Mouse (Mus musculus) urinary bladder, postnatal 25 days (tissue): ENCODE results near the gene Cep112.

ENCODE experiments used
- DNase-seq: peaks from one replicate; pipeline ENCODE4 v3.0.0; 2022; ENCODE audit warnings: low spot score

The Cep112 gene

DNA sequence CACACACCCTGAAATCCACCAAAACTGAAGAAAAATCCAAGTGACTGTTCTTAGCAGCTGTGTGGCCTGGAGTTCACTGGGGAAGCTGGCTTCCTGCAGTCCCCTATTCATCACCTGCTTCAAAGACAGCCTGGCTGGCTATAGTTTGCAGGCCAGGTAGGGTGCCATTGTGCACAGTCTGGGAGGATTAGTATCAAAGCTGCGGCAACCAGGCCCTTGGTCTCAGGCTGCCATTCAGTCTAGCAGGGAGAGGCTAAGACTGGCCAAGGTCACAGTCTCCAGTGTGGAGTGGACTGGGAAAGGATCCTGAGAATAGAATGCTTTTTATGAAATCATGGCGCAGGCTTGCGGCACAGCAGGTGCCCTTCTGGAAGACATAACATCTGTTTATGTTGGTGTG, 180.3 kb downstream of the Cep112 start:
- no peak for DNase-seq

DNA sequence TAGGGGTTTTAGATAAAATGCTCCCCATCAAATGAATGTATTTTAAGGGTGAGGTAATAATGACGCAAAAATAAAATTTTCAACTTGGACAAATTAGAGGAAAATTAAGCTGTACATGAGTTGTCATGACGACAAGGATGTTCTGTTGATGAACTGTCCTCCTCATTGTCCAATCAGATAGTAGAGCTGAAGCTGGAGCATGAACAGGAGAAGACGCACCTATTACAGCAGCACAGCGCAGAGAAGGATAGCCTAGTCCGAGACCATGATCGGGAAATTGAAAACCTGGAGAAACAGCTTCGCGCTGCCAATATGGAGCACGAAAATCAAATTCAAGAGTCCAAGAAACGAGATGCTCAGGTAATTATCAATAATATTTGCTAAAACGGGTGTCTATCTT, 181.0 kb downstream of the Cep112 start:
- no peak for DNase-seq

DNA sequence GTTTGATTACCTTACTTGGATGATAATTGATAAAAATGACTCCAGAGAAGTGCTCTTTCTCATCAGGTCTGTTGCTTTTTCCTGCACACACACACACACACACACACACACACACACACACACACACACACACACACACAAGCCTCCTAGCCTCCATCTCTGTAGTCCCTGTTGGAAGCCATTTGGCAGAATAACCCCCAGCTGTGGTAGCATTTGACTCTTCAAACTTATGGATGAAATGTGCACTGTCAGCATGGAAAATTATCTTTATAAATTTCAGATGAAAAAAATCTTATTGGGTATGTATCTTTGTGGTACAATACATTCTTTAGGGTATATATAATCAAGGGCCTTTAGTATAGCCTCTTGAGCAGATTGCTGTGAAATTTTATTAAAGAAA, 181.8 kb downstream of the Cep112 start:
- DNase-seq = no peak

DNA sequence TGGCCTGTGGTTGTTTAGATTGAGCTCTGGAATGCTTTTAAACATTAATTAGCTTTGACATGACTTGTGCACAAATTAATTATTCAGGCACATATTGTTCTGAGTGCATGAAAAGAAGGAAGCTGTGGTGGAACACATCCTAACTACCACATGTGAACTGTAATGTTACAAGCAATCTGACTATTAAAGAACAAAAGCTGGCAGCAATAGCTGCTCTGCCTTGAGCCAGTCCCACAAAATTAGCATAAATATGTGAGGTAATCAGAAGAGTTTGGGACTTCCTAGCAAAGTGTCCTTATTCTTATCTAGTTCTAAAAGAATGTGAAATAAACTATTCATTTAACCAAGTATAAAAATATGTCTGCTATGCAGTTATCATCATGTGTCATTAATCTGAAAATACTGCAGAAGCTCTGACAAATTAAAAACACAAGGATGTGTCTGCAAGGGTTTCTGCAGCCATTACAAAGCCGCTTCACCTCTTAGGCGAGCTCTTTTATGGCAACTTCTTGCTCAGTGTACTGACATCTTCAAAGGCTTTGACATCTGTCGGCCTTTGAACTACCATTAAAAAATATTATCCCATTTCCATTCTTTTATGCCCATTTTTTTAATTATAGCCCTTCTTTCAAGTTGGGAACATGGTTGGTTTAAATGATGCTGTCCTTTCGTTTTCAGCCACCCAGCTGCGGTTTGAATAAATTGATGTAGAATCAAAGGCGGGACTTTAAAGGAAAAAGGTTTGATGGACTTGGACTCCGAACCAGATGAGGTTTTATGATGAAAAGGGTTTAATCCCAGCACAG, 195.8 kb downstream of the Cep112 start:
- DNase-seq = no peak

DNA sequence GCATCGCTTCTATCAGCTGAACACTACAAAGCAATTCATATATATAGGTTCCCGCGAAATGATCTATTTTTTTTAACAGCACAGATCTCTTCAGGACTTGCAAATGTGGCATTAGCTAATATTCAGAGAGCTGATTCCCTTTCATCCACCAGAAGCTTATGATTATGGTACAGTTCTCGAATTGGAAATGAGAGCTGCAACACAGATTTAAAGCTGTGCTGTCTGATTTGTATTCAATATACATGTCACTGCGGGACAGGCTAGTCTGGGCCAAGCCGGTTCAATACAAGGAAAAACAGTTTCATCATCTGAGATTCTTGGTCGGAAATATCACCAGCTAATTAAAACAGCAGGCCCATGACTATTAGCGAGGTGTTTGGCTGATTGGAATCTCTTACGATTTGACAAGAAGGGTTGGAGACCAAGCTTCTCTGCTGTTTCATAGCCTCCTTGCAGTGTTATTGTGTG, 196.5 kb downstream of the Cep112 start:
- no peak for DNase-seq

DNA sequence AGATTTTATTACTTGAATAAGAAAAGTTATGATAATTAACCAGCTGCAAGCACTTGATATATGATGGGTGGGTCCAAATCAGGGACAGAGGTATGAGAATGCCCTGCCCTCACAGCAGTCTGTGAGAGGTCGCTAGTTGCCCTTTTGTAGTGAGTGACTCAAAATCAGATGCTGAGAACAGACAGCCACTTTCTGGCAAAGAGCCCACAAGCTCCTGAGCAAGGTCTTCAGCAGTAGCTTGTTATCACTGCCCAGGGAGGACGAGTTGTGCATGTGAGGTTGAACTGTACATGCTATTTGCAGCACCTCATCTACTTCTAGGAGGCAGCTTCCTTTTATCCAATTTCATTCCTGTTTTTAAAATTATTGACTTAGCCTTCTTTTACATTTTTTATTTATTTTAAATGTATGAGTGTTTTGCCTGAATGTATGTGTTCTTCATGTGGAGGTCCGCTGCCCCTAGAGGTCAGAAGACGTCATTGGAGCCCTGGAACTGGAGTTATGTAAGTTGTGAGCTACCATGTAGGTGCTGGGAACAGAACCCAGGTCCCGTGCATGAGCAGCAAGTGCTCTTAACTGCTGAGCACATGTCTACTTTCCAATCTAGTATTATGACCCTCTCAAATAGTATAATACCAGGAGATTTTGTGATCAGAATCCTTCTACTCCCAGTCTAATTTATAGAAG, 200.7 kb downstream of the Cep112 start:
- no peak for DNase-seq

DNA sequence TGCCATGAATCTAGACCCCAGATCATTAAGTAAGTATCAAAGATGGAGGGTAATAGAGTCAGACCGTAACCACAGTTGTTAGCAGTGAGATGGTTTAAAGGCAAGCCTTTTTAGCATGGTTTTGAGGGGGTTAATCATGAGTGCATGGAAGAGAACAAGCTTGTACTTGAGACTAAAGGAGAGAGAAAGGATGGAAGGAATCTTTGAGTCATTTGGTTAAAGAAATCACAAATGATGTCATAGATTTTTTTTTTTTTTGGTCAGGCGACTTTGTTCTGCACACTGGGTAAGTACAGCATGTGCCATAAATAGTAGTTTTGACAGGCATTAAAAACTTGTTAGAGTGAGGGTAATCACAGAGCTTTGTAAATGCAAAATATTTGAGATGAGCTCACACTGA, 212.8 kb downstream of the Cep112 start:
- no peak for DNase-seq

DNA sequence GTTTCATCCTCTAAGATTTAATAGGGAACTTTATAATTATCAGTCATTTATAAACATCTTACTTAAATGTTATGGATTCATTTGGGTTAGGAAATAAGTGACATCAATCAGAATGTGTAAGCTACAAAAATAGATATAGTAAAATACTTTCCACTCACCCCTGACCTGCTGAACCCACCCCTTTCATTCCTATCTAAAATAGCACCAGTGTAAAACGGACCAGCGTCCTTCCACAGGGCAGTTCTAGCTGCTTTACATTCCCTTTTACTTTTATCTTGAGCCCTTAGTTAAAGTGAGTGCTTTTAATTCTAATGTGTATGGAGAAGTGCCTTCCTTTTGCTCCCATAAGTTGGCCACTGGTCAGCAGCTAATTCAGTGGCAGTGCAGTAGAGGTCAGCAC, 230.6 kb downstream of the Cep112 start:
- DNase-seq = no peak

DNA sequence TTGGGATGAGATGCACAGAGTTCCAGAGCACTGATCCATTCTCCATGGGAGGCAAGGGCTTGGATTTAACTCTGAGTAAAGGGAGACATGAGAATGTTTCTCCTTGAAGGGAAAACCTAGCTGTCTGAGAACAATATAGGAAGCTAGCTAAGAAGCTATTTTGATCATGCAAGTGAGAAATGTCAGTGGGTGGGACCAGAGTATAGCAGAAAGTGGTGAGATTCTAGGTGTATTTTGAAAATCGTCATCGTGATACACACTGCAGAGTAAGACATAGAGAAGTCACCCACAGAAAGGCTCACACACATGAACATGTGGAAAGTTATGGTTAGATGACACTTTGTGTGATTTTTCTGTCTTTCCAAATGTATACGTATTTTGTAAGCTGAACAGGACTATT, 257.0 kb downstream of the Cep112 start:
- no peak for DNase-seq

DNA sequence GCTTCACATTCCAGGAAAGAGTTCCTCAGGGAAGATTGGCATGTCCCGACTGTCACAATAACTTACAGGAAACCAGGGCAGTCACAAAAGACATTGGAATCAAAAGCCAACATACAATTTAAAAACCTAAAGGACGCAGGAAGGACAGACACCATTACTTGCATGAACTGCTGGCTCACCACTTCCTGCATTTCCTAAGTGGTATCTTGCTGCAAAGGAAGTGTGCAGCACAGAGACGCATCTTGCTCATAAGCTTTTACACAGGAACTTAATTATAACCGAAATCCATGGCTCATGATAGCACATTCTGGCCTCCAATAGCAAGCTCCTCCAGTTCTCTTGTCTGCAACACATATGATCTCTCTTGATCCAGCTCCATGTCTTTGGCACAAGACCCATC, 271.6 kb downstream of the Cep112 start:
- no peak for DNase-seq

DNA sequence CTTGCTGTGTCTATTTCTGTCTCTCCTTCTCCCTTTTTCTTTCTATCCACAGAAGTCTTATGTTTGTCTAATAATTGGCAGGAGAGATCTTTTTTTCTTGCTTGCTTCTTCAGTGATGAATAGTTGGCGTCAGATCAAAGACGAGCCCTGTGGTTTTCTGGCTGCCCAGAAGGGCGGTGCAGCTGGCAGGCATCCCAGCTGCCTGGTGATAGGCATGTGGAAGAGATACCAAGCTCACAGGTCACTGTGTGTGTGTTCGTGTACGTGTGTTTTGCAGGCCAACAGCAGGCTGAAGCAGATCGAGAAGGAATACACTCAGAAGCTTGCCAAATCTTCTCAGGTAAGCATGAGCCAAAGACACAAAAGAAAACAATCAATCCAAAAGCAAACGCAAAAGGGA, 327.3 kb downstream of the Cep112 start:
- peak; percentile 42 for DNase-seq

DNA sequence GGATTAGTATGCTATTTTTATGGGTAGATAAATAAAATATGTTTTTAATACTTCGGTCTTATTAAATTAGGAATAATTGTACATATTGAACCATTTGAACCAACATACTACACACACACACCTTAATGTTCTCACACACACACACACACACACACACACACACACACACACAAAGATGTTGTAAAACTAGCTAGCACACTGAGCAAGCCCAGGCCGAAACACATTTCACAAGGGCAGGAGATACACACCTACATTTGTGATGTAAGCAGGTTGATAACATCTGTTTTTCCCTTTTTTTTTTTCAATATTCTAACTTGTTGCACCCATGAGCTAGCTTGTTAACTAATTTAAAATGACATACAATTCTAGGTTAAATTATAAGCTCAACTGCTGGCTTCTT, 327.8 kb downstream of the Cep112 start:
- no peak for DNase-seq

DNA sequence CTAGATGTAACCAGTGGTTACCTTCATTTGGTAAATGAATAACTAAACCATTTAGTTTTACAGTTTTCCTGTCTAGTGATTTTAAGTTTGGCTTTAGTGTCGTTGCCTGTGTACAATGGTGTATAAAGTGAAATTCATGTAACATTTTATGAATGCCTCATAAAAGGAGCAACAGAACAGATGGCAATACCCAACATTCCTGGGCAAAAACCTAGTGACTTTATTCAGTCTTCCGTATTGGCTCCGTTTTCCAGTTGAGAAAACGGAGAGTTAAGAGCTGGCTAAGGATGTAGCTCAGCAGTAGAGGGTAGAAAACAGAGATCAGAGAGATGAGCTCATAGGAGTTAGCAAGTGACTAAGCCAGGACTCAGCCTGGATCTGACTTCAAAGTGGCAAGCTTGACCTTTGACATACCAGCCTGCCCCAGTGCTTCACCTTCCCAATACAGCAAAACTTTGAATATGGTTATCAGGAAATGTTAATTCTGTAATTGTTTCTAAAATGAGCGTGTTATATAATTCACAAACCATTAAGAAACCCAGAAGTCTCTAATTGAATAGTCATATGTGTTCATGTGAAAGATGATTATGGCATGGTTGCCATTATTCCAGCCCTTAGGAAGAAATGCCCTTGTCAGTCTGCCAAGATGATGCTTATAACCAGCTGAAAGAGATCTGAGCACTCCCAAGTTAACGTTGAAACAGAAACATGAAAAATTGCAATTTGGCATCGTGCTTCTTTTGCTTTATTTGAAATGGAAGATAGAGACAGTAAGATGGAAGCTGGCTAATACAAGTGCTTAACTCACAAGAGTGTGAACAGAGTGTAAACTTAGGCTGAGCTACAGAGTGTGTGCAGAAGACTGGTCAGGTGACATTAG, 328.6 kb downstream of the Cep112 start:
- DNase-seq = no peak

DNA sequence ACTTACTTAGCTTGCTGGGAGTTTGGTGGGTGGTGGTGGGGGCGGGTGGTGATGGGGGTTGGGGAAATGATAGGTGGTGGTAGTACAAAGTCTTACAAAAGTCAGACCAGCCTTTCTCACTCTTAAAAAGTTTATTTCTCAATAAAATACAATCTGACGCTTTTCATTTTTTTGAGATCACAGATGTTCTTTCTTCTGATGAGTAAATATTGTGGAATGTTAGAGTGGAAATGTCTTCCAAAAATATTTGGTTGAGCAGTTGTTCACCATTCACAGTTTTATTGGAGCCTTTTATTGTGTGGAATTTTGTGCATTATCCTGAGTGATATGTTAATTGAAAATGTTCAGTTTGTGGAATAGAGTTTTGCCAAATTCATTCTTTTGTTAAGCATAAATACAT, 332.2 kb downstream of the Cep112 start:
- DNase-seq = no peak

DNA sequence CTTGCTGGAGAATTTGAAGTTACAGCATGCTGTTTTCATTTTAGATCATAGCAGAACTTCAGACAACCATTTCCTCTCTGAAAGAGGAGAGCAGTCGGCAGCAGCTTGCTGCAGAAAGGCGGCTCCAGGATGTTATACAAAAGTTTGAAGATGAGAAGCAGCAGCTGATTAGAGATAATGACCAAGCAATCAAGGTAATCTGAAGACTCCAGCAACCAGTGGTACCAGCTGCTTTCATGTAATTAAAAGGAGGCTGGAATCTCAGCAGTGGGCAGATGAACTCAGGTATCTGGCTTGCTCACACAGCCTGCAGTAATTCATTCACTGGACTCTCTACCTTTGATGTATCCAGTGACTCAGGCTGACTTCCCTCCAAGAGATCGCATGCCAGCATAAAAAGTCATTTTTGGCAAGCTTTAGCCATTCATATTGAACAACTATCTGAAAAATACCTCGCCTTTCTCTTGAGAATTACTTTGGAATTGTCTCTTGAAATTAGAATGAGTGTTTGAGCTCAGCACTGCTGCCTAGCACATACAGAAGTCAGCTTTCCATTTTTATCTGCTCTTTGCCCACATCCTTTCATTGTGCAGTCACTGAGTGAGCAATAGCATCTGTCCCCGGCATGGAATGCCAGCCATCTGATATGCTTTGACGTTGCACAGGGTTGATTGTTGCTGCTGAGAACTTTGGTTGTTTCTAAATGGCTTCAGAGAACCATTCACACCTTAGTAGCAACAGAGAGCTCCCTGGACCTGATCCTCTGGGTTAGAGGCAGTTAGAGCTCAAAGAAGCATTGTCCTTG, 332.8 kb downstream of the Cep112 start:
- no peak for DNase-seq

DNA sequence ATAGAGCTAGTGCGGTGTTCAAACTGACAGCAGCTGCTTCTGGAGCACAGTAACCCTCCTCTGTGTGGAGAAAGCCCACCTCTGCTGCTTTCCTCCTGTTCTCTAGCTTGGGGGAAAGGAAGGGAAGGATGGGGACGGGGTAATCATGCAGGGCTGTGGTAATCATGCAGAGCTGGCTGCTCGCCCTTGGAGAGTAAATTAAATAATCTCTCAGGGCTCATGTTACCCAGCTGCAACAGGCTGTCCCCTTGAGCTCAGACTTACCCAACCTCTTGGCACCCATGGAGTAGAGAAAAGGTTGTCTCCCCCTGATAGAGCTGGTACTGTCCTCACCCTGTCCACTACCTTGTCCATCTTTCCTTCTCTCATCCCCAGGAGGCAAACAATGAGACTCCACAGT, 345.1 kb downstream of the Cep112 start:
- no peak for DNase-seq

DNA sequence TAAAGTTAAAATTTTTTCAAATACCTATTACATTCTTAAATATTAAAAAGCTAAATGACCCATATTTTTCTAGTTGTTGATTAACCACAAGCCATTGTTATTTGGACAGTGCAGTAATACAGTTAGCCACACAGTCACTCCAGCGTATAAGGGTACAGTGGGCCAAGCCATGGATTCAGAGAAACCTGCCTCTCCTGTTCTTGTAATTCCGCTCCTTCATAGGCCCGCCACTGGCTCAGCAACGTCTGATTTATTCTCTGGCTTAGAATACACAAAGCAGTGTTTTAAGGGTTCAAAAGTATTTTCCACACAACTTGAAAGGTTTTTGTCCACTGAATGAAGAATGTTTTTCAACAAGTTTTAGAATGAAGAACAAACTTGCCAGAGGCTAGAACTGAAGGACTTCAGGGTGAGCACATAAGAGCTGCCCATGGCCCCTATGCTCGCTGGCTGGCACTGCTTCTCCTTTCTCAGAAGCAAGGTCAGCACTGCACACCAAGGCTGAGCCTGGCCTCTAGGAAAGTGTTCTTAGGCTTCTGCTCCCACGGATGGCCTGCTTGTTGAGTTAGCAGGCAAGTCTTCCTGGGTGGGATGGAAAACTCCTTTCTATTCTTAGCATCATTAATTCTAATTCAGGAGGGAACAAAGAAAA, 349.2 kb downstream of the Cep112 start:
- DNase-seq = no peak

DNA sequence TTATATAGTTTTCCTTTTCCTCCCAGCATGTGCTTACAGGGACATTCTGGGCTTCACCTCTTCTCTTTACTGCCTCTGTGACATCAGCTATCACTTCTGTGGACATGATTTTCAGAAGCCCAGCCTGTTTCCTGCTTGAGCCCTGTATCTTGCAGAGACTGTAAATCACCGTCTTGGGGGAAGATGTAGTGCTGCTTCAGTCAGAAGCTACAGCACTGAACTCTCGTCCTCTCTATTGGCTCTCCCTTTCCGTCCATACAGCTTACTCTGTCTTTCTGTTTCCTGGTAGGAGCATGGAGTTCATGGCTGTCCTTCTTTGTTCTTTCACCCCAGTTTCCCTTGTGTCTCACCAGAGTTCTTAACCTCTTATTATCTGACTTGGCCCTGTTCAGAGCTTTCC, 352.2 kb downstream of the Cep112 start:
- DNase-seq = no peak

DNA sequence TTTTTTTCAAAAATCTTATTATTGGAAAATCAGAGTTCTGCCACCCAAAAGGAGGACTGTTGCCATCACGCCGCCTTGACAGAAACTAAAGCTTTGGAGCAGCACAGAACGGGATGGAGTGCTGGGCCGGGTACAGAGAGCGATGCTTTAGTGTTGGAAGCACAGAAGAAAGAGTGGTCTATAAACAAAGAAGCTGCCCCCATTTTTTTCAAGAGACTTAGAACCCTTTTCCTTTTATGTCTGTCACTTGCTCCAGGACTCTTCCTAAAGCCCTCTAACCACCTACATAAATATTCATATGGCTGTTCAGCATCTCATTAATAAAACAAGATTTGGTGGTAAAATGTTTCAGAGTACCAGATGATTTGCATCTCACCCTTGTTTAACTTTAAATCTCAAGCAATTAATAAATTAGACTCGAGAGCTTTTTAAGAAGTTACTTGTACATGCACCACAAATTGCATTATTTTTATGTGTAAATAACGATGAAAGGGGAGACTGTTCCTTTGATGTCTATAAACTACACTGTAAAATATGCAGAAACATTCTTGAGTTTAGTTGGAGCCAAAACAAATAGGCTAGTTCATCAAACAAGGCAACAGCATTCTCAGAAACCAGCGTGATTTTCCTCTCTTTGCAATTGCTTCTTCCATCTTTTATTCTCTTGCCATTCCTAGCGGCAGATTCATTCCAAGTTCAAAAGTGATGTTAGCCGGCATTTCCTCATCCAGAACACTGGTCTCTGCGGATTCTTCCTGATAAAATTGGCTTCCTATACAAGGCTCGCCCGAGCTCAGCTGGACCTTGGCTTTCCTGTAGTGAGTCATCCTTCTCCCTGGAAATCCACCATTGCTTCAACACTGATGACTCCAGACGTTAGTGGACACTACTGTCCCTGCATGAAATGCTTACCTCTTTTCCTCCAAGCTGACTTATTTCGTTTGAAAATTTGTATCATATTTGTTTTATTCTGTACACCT, 355.6 kb downstream of the Cep112 start:
- DNase-seq = no peak

DNA sequence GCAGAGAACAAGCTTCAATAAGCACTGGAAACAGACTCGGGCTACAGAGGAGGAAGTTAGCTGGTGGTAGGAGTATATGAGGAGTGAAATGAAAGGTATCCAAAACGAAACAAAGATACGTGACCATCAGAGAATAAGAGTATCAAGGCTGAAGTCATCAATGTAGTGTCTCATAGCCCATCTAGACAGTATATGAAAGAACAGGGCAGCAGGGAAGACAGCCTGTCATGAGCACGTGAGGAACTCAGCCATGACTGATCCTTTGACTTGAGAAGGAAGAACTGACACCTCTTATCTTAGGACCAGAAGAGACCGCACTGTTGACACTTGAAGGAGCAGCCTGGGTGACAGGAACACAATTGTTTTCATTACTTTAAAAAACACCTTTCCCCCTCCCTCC, 373.4 kb downstream of the Cep112 start:
- DNase-seq = no peak
